Mouse (Mus musculus) left cerebral cortex, adult 18-20 months (tissue): Measurements from ENCODE around the gene Bmp6. TPM values are rescaled to one million over a fixed set of nuclear protein-coding genes. Genes with fewer than 3 reads are reported as not detected.

Experiments used
- DNase-seq, 2 experiments: peaks; one replicate each; pipeline ENCODE4 v3.0.0; 2021 to 2022; ENCODE audit warnings: low spot score in 2 of 2, mixed read lengths in 1 of 2
- long read RNA-seq, 2 experiments: library from polyadenylated mRNA; stranded (forward); transcript quantifications; one replicate each; pipeline ENCODE4 v2.0.0; 2021
- total RNA-seq, 2 experiments: library from RNA; stranded (reverse); gene quantifications; 2 replicates each; pipeline ENCODE4 v1.2.3; 2021

Bmp6 gene
- 10 to 100 TPM; 14.2 to 15.2 TPM for total RNA-seq
- long read RNA-seq, experiment 1, transcript Bmp6-201 (7 exons, 3,593 nt) = major isoform, 25 of 26 reads
- long read RNA-seq, experiment 1, partial matches to known transcripts = 1 of 26 reads
- long read RNA-seq, experiment 1, other reads (novel, unspliced or antisense) = 0 of 26 reads
- long read RNA-seq, experiment 2, transcript Bmp6-201 (7 exons, 3,593 nt) = major isoform, 17 of 22 reads
- long read RNA-seq, experiment 2, partial matches to known transcripts = 5 of 22 reads
- long read RNA-seq, experiment 2, other reads (novel, unspliced or antisense) = 0 of 22 reads

DNA sequence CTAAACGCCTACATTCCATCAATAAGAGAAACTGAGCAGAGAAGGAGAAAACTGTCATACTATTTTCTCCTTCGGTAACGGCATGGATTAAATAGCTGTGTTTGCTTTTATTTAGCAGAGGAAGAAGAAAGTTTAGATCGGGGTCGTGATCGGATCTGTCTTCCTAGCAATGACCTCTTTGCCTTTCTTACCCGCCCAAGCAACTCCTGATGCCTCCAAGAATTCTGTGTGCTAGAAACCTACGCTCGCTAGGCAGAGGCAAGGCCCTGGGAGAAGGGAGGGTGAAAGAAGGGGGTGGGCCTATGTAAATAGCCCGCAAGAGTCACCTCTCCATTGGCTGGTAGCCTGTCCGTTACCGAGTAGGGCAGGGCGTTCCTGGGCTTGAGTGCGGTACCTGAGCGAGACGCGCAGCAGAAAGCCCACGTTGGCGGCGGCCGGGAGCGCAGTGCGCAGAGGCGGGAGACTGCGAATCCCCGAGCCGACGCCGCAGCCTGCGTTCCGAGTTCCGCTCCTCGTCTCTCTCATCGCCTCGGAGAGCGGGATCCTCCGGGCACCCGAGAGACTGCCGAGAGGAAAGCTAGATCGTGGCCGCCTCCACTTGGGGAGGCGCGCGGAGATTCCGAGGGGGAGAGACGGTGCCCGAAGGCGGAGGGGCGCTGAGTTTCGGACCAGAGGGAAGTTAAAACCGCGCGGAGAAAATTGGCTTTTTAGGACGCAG, at the start of gene Bmp6:
Bmp6 (plus strand) TSS at position 395 of the 718 bp plus-strand sequence.
- peak; percentile 70 to 83 for DNase-seq

DNA sequence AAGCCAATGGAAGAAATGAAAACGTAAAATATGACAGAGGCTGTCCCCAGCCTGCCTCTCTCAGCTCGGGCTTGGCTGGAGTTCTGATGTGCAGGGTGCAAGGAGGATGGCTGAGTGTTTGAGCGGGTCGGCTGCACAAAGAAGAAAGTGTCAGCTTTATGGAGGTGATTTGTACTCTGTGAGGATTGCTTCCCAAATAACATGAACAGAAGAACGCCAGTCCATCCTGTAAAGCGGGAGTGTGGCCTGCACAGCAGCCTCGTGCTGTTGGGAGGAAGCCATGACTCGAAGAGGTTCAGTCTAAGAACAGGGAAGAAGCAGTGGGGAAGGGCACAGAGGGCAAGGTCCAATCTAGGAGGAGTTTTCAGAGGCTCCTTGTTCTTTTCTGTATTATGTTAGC, 48.7 kb upstream of the Bmp6 start:
- no peak for DNase-seq

DNA sequence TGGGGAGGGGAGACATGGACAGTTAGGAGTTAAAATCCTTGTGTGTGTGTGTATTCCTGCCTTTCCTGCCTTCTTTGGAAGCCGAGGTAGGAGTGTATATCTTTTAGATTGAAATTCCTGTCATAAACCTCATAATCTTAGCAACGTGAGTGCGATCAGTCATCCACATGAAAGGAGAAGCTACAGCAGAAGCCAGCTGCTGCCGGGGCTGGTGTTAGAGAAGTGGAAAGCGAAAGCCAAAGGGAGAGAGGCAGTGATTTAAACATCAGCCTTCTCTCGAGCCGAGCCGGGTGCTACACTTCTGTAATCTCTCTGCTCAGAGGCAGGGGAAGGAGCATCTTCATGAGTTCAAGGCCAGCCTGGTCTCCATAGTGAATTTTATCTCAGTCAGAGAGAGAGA, 48.3 kb upstream of the Bmp6 start:
- DNase-seq = no peak

DNA sequence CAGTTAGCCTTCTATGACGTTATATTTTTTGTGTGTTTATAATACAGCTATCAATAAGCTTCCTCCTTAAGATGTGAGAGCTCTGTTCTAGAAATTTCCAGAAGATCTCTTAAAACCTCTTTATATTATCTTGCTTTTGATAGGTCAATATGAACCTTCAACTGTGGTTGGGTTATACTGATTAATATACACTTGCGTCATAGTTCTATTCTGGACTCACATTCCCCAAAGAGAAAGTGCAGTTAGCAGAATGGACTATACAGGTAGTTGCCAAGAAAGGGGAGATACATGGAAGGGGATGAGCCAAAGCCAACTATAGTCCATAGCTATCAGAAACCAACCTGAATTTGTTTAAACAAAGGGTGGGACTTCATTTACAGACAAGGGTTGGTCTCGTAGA, 33.8 kb upstream of the Bmp6 start:
- DNase-seq = no peak

DNA sequence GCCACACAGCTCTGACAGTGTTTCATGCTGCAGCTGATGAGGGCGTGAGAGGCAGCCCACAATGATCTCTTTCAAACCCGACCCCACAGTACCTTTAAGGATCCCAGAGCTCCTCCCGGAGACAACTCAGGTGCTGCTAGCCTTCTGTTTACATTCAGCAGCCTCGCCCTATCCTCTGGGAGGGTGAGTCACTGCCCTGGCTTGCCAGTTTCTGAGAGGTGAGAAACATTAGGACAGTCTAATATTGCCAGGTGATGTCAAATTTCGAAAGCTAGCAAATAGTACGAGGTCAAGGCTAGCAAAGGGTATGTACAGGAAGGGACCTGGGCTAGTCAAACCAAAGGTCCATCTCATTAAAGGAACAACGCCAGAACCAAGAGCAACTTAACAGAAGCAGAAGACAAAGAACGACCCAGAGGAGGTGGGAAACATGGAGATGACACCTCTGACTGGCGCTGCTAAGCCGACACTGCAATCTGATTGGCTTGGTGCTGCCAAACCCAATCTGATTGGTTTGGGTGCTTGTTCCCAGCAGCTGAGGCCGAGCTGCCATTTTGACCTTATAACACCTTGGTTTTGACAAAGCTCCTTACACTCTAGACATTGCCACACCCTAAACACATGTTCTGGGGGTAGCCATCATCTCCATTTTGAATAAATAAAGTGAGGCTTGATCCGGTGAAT, 32.4 kb upstream of the Bmp6 start:
- DNase-seq = no peak

DNA sequence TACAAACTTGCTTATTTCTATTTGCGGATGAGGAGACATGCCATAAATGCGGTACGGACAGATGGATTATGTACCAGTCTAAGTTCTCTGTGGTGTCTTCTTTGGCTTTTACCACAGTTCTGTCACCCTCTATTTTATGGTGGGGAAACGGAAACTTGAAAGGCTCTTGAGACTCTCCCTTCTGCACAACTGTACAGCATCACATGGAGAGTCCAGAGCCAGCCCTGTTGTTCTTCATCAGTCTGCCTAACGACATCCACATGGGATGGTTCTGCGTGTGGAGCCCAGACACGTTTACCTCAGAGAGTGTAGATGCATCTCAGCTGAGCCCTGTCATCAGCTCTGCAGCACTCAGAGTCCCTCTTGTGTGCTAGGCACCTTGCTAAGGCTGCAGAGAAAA, 30.3 kb upstream of the Bmp6 start:
- DNase-seq = no peak

DNA sequence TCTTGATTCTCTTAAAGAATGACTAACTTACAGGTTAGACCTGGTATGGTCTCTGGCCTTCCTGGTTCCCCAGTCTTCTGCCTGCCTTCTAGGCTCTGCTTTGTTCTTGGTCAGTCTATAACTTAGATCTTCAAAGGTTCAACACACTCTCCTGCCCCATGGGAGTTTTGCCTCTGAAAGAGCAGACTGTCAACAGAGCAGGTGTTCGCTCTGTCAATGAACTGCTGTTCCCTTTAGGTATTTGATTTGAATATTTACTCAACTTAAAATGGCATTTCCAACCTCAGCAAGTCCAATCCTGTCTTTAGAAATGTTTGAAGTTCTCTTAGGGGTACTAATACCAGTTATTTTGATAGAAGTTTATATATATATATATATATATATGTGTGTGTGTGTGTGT, 26.5 kb upstream of the Bmp6 start:
- DNase-seq = no peak

DNA sequence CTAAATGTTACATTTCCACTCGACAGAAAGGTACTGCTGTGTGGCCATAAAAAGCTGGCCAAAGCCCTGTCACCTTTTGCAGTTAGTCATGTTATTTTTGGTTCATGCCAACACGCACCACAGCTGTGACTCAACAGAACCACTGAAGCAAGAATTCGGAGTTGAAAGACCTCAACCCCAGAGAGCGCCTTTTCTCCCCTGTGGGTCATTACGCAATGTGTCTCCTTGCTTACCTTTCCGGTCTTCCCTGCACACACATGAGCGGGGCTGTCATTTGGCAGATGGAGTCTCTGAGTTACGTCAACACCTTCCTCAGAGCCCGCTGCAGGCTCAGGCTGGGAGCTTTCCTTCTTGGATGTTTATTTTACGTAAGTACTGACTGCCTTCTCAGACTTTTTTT, 24.6 kb upstream of the Bmp6 start:
- no peak for DNase-seq

DNA sequence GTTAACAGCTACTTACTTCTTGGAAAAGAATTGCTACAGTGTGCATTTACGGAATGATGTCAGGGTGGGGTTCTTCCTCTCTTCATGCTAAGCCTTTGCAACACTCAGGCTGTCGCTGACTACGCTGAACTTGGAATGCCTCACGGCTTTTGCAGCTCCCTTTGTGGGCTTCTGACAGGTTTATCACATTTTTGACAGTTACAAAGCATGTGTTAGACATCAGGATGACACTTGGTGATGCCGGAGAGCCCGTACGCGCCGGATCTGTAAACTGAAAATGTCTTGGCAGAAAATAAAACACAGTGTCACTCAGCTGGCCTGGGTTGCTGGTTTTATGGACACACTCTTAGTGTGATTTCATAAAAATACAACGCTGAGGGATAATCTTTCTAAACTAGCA, 20.5 kb upstream of the Bmp6 start:
- DNase-seq = no peak

DNA sequence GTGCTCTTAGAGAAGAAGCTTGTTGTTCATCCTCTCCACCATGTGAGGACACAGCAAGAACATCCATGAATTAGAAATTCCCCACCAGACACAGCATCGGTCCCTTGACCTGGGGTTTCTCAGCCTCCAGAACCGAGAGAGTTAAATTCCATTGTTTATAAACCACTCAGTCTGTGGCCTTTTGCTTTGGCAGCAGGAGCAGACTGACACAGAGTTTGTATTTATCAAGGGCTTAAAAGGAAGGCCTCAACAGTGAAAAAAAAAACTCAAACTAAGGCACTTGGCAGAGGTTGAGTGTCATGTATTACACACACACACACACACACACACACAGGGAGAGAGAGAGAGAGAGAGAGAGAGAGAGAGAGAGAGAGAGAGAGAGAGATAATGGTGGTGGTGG, 17.5 kb upstream of the Bmp6 start:
- DNase-seq = no peak

DNA sequence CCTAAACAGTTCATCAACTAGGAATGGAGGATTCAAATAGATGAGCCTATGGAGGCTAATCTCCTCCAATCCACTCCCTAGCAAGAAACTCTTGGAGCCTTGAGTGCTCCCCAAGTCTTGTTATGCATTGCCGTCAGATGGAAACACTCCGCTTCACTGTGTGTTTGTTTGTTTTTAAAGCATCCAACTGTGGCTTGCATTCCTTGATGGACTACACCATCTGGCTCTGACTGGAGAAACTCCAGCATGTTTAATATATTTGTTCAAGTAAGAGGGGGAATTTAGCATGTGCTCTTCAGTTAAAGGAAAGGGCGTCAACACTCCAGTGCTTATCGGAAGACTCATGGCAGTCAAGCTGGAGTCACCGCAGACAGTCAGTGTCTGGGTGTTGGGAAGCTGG, 11.4 kb upstream of the Bmp6 start:
- no peak for DNase-seq

DNA sequence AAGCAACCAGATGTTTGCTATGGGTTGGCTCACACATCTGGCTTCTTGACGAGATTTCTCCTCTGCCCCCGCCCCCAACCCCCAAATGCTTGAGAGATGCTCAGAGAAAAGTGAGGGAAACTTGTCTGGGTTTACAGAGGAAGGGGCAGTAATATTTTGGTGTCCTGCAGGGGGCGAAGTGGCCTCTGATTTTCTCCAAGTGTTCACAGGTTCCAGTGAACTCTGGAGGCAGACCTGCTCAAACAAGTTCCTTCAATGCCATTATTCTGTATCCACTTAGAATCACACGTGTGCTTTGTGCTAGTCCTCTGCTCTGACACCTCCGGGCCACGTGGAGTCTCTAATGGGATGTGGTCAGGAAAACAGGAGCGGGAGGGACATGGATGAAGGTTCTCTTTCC, 2.3 kb upstream of the Bmp6 start:
- peak; percentile 36 to 49 for DNase-seq

DNA sequence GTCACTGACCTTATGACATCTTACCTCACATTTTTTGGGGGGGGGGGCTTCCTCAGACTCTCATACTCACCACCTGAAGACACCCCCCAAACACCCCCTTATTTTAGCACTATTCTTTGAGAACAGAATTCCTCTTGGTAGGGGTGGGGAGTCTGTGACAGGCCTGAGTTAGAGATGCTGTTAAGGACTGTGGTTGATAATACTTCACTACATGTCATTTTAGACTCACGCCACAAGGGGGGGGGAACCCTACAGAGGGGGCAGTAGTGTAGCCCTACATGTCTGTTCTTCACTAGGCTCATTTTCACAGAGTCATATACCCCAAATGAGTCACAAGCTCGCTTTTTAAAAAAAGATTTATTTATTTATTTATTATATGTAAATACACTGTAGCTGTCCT, 1.7 kb upstream of the Bmp6 start:
- no peak for DNase-seq

DNA sequence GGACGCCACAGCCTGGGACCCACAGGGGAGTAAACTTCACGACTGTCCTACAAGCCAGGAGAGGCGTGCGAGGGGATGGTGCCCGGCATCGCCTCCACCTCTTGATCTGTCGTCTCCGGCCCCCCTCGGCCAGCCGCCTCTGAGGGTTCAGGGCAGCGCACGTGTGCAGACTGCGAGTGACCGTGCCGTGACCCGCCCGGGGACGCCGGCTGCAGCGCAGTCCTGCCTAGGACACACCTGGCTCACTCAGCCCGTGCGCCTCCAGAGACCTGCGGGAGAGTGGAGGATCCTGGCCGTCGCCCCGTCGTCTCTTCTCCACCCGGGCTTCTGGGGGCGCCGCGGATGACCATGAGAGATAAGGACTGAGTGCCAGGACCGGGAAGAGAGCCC, 519 bp downstream of the Bmp6 start:
- no peak for DNase-seq

DNA sequence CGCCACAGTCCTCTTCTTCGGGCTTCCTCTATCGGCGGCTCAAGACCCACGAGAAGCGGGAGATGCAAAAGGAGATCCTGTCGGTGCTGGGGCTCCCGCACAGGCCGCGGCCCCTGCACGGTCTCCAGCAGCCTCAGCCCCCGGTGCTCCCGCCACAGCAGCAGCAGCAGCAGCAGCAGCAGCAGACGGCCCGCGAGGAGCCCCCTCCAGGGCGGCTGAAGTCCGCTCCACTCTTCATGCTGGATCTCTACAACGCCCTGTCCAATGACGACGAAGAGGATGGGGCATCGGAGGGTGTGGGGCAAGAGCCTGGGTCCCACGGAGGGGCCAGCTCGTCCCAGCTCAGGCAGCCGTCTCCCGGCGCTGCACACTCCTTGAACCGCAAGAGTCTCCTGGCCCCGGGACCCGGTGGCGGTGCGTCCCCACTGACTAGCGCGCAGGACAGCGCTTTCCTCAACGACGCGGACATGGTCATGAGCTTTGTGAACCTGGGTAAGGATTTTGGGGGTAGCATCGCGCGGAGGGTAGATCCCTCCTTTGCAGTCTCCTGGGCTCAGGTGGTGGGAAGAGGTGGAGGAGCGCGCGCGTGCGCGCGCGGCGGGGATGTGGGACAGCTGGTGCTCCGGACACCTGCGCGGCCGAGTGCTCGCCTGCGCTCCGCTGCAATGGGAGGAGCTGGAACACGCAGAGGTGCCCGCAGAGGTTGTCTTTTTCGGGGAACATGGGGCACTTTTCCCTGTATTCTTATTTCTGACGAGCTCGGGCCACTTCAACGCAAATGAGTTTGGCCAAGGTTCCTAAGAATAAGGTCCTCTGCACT, 1.4 kb downstream of the Bmp6 start:
- no peak for DNase-seq

DNA sequence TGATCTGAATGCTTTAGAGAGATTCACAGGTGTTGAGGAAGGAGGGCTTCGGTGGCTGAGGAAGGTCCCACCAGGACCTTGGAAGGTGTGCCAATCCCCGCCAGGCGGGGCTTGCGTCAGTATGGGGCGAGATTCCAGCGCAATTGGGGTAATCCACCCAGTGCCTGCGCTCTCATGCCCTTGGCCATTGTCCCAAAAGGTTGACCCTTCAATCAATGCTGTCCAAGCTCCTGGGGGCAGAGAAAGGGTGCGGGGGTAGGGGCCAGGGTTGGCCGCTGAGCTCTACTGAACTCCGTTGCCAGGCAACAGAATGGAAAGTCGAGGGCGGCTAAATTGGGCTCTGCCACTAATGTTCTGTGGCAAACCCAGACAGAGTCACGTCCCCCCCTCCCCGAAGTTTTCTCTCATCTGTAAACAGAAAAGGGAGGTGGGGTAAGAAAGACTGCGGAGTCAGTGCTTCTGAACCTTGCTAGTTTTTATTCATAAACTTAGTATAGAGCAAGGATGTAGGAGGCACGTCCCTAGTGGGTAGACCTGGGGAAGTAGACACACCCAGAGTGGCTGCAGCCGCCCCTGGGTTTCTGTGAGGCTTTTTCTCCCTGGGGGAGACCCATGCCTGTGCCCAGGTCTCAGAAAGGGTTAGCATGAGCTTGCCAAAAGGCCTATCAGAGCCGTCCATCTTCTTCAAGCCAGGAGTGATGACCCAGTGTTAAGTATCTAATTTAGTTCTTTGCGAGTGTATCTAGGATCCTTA, 2.3 kb downstream of the Bmp6 start:
- DNase-seq = no peak

DNA sequence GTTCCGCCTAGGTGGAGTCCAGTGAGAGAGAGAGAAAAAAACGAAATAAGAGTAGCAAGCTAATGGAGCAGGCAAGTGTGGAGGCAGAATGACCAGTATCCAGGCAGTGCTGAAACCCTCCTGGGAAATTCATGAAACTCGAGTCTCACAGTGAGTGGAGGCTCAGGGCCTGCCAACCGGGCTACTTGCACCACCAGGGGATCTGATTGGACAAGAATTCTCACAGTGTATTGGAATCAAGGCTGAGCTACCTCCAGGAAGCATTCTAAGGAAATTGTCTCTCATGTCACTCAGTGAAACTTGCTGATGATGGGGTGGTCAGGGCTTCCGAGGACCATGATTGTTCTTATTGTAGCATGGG, 2.8 kb downstream of the Bmp6 start:
- DNase-seq = no peak

DNA sequence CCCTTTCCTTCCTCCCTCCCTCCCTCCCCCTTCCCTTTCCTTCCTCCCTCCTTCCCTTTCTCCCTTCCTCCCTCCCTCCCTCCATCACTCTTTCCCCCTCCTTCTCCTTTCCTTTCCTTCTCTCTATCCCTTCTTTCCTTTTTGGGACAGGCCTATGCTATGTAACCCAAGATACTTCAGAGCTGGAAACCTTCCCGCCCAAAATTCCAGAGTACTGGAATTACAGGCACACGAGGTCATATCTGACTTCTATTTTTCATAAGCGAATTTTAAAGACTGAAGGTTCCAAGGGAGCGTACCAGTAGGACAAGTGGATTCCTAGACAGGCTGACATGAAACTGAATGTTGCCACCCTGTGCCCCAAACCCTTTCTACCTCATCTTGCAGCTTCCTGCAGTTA, 4.1 kb downstream of the Bmp6 start:
- DNase-seq = no peak

DNA sequence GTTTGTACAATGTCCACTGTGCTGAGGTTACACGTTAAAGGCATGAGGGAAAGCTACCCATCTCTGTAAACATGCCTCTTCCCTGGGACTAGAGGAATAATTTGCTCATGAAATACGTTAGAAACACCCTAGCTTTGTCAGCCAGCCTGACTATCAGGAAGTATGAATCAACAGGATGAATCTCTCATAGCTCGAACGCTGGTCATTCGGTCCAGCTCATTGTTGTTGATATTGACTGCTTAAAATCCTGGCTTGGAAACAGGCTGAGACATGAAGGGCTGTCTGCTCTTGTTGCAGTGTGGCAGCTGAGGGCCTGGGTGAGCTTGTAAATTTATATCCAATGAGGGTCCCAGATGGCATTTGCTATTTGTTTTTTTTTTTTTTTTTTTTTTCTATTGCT, 4.9 kb downstream of the Bmp6 start:
- DNase-seq = no peak

DNA sequence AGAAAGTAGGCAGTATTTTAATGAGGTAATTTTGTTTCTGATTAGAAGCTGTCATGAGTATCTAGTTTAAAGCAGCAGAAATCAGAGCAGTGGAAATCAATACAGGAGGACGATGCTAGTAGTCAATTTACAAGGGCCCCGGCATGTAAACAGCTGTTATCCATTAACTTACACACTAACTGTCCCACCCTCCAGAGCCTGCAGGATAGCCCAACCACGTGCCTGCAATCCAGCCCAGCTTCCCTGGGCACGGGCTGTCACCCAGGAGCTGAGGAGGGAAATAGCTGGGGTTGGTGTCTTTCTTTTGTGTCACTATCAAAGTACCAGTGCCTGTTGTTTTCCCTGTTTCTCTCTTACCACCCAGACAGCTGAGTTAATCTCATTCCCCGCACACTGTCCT, 7.1 kb downstream of the Bmp6 start:
- DNase-seq = no peak

DNA sequence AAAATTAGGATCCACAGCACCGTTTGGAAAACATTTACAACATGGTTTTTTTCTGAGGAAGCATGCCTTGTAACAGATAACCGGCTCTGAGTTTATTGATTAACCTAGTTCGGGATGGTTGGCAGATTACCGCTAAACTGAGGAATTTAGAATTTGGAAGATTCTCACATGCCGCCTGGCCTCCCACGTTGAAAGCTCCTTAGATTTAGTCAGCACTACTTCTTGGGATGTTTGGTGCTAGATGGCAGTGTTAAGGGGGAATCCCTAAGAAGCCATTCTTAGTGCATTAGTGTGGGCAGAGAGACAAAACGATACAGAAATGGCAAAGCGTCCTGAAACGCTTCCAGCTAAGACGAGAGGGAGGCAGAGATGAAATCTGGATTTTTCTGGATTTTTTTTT, 8.1 kb downstream of the Bmp6 start:
- no peak for DNase-seq
